Mouse (Mus musculus) adrenal gland, adult 8-10 months (tissue): ENCODE measurements at regions not wholly inside any gene's neighbourhood (a gene's known extent, or its start where the extent isn't known, plus 50 kb on each side); places are given as distances from the start of the nearest gene placed in this dataset.

Experiments used
- DNase-seq: peaks from one replicate; pipeline ENCODE4 v3.0.0; 2022

- DNase-seq = no peak
Observed at GRCm38 (mm10) chr8:128065127-128065526, 293.3 kb upstream of the Nrp1 start.

GRCm38 (mm10) chr8:128065964-128066680 is 292.3 kb upstream of the Nrp1 start:
- no peak for DNase-seq

DNA sequence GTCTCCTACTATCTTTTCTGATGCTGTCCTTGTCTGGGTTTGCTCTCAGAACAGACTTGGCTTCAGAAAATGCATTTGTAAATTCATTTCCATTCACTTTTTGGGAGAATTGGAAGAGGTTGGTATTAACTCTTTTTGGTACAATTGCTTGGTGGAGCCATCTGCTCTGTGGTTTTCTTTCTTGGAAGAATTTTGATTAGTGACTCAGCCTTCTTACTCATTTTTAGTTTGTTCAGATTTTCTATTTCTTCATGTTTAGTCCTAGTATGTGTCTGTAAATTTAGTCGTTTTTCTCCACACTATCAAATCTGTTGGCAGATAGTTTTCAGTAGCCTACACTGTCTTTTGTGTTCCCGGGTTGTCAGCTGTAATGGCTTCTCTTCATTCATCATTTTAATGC is 288.7 kb upstream of the Nrp1 start:
- no peak for DNase-seq

GRCm38 (mm10) chr8:128075566-128075965 is 282.8 kb upstream of the Nrp1 start:
- DNase-seq = no peak

- DNase-seq = no peak
Observed at GRCm38 (mm10) chr8:128076226-128076625, 282.2 kb upstream of the Nrp1 start.

DNA sequence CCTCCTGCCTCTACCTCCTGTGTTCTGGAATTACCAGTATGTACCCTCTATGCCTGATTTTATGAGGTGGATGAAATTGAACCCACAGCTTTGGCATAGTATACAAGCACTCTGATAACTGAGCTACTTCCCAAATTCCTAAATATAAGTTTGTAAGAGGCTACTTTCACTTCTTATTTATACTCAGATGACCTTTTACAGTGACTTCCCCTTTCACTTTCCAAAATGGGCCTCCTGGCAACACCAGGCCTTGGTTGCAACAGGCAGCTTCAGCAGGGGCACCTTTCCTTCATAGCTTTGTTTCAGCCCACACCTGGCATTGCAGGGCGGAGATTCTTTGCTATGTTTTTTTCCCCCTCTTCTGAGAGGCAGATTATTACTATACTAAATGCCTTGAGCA is 279.7 kb upstream of the Nrp1 start:
- DNase-seq = no peak

- no peak for DNase-seq
Observed at GRCm38 (mm10) chr8:128085800-128086199, 272.6 kb upstream of the Nrp1 start.

DNA sequence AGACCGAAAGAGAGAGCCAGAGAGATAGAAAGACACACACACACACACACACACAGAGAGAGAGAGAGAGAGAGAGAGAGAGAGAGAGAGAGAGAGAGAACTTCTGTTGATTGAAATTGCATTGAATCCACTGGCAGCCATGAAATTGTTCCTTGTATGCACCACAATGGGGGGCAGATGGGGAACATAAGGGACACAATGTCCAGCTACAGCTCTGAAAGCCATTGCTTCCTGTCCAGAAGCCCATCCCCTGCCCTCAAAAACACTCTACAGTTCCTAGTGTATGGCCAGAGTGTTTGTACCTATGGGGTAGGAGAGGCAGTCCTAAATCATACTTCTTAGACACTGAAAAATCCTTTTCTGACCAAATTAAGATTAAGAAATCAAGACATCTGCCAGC is 270.9 kb upstream of the Nrp1 start:
- no peak for DNase-seq

DNA sequence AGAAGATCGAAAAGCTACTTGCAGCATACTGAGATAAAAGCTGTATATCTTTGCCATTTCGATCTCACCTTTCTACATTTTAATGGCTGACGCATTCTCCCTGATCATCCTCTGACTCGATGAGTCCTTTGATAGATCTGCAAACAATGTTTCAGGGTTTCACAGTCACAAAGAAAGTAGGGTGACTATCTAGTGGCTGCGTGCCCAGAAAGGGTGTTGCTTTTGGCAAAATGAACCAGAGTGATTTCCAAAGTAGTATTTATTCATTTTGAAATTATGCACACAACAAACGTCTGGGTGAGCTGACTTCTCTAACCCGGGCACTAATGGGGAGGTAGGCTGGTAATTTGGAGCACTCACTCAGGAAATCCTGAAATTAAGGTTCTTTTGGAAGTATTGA is 265.6 kb upstream of the Nrp1 start:
- DNase-seq = no peak

- DNase-seq = no peak
Observed at GRCm38 (mm10) chr8:128095451-128095850, 263.0 kb upstream of the Nrp1 start.

DNA sequence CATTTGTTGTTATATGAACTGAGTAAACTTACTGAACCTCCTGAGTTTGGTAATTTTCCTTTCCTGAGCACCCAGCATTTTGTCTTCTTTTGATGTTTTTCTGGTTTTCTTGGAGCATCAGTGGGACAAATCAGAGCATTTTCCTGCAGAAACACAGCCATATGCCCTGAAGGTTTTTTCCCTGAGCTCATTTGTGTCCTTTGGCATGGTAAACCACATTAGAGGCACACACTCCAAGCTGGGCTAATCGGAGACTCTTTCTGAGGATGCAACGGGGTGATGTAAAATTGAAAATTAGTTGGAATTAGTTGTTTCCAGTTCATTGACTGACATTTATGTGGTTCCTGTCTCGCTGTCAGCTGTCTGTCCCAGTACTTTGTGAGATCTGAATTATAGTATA is 260.8 kb upstream of the Nrp1 start:
- DNase-seq = no peak

DNA sequence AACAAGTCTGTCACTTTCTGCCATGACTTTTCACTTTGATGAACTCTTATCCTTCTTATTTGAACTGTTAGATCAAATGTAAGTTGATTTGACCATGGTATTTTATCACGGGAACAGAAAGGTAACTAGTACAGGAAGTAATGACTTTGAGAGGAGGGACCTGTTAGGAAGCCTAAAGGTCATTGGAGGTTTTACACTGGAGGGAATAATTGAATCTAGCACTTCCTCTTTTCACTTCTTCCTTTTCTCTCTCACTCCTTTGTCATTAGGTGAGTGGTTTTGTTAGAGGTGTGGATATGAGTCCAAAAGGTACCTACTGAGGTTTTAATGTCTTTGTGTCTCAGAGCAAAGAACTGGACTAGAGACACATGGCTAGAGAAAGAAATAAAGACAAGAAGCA is 255.0 kb upstream of the Nrp1 start:
- no peak for DNase-seq

DNA sequence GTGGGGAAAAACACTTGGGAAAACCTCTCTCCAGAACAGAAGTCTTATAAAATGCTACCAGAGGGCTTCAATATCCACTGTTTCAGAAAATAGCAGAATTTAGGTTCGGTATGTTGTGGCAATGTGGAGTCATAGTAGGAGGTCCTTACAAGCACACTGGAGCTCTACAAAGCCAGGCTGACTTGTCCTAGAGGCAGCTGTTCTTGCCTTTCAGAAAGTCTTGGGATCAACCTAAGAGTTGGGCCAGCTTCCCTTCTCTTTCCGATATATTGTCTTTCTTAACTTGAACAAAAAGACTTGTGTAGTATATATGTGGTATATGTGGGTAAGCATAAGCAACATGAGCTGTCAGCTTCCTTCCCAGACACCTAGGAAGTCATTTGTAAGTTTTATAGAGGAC is 251.8 kb upstream of the Nrp1 start:
- DNase-seq = no peak

DNA sequence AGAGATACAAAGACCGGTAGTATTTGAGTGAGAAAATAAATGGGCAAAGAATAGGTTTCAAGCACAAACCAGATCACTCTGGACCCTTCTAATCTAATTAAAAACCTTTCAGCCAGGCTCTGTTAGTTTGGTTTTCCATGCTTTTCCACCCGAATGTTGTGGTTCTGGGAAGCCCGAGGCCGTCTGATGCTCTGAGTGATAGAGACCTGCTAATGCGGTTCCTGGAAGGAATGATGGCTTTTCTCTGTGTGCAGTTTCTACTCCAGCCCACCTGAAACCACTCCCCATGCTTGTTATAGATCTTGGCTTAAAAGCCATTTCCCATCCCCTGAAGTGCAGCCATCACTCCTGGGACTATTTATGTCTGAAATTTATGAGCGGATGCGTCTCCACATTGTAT is 251.4 kb upstream of the Nrp1 start:
- DNase-seq = no peak

DNA sequence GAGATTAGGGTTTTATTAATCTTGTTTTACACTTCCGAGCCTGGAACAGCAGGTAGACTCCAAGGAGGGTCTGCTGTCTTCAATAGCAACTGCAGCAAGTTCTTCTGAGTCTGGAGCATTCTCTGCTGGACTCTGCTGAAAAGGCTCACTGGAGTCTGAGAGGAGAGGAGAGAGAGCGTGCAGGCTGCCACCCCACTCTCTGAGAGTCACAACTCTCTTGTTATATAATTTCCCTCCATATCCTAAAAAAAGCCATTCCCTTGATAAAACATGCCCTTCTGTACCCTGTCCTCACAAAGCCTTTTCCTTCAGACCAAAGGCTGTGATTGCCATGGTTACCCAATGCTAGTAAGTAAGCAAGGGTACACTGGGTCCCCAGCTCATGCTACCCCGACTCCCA is 249.4 kb upstream of the Nrp1 start:
- DNase-seq = no peak

GRCm38 (mm10) chr8:128111132-128111531 is 247.3 kb upstream of the Nrp1 start:
- DNase-seq = no peak

DNA sequence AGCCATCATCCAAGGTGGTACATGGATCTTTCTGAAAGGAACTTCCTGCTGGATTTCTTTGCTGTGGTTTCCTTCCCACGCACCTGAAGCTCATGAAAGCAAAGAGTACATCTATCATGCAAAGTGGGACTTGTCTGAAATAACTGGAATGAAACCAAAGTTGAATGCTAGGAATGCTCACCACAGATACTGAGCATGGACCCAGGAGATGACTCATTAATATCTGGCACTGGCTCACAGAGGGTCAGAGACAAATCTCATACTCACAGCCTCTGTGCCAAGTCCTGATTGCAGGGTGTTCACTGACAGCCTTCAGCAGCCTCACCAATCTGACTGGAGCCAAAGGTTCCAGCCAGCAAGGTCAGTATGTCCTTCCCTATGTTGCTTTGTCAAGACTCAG is 245.3 kb upstream of the Nrp1 start:
- DNase-seq = peak; percentile 67

DNA sequence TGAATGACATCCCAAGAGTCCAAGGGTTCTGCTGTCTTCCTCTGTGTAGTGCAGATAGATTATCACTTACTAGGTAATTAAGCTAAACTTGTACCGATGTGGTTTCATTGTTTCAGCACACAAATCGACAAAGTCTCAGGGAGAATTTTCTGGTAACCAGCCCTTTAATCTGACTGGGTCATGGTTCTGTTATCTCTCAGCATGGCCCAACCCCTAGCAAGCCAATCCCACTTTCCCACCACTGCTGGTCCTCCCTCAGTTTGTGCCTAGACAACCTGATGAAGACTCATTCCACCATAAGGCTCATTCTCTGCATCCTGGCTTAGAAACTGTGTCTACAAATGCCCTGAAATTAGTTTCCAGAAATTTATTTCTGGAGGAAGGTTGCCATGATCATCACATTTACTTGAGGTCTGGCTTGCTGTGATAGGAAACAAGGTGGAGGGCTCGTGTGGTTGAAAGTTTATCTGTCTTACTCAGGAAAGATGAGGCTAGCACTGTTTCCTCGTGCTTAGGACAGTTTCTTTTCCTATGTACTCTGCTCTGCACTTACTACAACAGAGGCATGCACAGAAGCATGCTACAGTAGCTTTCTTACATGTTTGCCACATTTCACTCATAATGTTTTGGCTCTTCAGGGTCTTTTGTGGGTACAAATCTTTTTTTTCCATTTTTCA is 217.0 kb upstream of the Nrp1 start:
- DNase-seq = no peak

GRCm38 (mm10) chr8:128148351-128148942 is 210.0 kb upstream of the Nrp1 start:
- no peak for DNase-seq

DNA sequence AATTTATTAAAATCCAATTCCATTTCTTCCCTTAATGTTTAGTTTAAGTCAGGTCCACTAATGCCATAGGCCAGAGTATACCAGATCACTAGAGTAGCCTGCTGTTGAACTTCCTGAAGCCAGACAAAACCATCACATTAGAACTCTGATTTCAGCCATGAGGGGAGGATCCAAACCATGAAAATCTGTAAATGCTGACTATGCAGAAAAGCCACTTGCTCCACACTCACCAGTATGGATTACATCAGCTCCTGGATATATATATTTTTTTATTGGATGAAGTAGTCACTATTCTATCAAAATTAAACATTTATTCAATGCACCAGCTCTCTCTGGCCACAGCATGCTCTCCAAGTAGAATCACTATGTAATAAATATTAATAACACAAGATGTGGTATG is 202.8 kb upstream of the Nrp1 start:
- DNase-seq = no peak

- no peak for DNase-seq
Observed at GRCm38 (mm10) chr8:128156221-128156620, 202.2 kb upstream of the Nrp1 start.

DNA sequence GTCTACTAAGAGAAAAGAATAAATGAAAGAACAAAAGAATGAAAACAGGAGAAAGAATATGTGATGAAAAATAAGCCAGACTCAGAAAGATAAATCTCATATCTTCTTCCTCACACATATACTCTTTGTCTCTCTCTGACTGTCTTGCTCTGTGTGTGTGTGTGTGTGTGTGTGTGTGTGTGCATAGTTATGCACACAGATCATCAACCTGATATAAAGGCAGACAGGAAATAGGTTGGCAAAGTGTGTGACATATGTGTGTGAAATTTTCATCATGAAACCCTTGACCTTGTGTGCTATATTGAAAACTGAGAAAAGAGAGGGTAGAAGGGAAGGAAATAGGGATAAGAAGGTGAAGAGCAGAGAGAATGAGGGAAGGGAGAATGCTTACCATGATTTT is 195.5 kb upstream of the Nrp1 start:
- no peak for DNase-seq

DNA sequence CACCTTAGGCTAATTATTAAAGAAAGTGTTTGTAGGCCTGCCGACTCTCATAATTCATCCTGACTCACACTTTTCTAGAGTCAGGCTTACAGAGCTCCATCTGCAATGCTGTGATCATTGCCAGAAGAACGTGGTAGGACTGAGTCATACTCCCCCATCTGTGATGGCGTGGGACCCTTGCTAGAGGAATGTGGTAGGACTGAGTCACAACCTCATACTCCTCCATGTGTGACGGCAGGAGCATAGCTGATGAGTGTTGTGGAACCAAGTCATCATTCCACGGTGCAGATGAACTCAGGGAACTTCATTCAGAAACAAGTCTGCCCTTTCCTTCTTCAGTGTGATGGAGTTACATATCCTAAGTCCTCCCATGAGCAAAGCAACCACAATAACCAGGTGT is 193.4 kb upstream of the Nrp1 start:
- DNase-seq = no peak

- DNase-seq = no peak
Observed at GRCm38 (mm10) chr8:128165591-128165990, 192.8 kb upstream of the Nrp1 start.
